Mouse (Mus musculus) kidney, postnatal 36 days (tissue): Measurements from ENCODE around the gene Ntsr2.

ENCODE experiments used
- DNase-seq, 2 experiments: peaks; one replicate each; pipeline ENCODE4 v3.0.0; 2021 to 2022; ENCODE audit warnings: mixed read lengths in 2 of 2

Gene Ntsr2

GRCm38 (mm10) chr12:16653332-16654093 lies at the start of gene Ntsr2:
TSS of gene Ntsr2 (plus strand) at chr12:16653382.
- peak; percentile 83 to 91 for DNase-seq

GRCm38 (mm10) chr12:16605624-16606023 lies 47.6 kb upstream of the Ntsr2 start:
- DNase-seq, result no peak

- DNase-seq, result no peak
Observed at GRCm38 (mm10) chr12:16610936-16611335, 42.2 kb upstream of the Ntsr2 start, which contains the start of gene Lpin1. TSS of gene Lpin1 (minus strand) at chr12:16610966.

GRCm38 (mm10) chr12:16614556-16614955 lies 38.6 kb upstream of the Ntsr2 start:
- no peak for DNase-seq

GRCm38 (mm10) chr12:16615738-16616137 lies 37.4 kb upstream of the Ntsr2 start:
- DNase-seq, result no peak

GRCm38 (mm10) chr12:16618512-16619274 lies 34.5 kb upstream of the Ntsr2 start:
- DNase-seq, result peak; percentile 95 to 98

- DNase-seq, result no peak
Observed at GRCm38 (mm10) chr12:16619453-16619852, 33.7 kb upstream of the Ntsr2 start.

GRCm38 (mm10) chr12:16620230-16620629 lies 33.0 kb upstream of the Ntsr2 start:
- no peak for DNase-seq

GRCm38 (mm10) chr12:16630152-16630865 lies 22.9 kb upstream of the Ntsr2 start:
- DNase-seq, result peak; percentile 91 to 94

GRCm38 (mm10) chr12:16630866-16631185 lies 22.4 kb upstream of the Ntsr2 start:
- DNase-seq, result peak in 1 of 2 experiments; percentile 24

- DNase-seq, result no peak
Observed at GRCm38 (mm10) chr12:16631423-16631822, 21.8 kb upstream of the Ntsr2 start.

- DNase-seq, result no peak
Observed at GRCm38 (mm10) chr12:16633235-16633634, 19.9 kb upstream of the Ntsr2 start.

- DNase-seq, result peak; percentile 58 to 85
Observed at GRCm38 (mm10) chr12:16634075-16634813, 18.9 kb upstream of the Ntsr2 start.

GRCm38 (mm10) chr12:16635816-16636215 lies 17.4 kb upstream of the Ntsr2 start:
- no peak for DNase-seq

GRCm38 (mm10) chr12:16639078-16639771 lies 14.0 kb upstream of the Ntsr2 start:
- peak in 1 of 2 experiments; percentile 48 for DNase-seq

- DNase-seq, result peak; percentile 70 to 72
Observed at GRCm38 (mm10) chr12:16640075-16640474, 13.1 kb upstream of the Ntsr2 start.

- peak in 1 of 2 experiments; percentile 45 for DNase-seq
Observed at GRCm38 (mm10) chr12:16642000-16642399, 11.2 kb upstream of the Ntsr2 start.

- peak; percentile 50 to 77 for DNase-seq
Observed at GRCm38 (mm10) chr12:16643508-16644345, 9.5 kb upstream of the Ntsr2 start.

- no peak for DNase-seq
Observed at GRCm38 (mm10) chr12:16644698-16645097, 8.5 kb upstream of the Ntsr2 start.

GRCm38 (mm10) chr12:16646780-16647409 lies 6.3 kb upstream of the Ntsr2 start:
- DNase-seq, result no peak
